Comparison of ENCODE assay signal across 7 mouse cellular contexts in the genomic region with DNA sequence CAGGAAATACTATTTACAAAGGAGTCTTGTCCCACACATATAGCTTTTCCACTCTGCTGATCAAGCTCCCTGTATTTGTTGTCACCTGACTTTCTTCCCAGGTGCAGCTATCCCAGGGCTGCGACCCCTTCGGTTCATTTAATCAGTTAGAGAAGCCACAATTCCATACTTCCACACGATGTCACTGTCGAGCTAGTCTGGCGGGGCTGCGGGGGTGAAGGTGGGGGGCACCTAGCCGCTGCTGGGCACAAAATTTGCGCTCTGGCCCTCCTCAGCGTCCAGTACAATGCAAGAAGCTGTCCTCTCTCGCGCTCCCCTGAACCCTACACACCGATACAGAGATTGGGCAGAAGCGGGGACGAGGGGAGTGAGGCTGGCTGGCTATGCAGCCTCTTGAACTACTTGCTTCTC. TPM values are rescaled to one million over a fixed set of nuclear protein-coding genes. Genes with fewer than 3 reads are reported as not detected.
DNase-seq lines count a peak whose midpoint lies in the region; ATAC-seq lines count a peak whose summit lies in the region.

No protein-coding gene starts in this region.

- H3K4me1 ChIP-seq in embryonic facial prominence, embryonic 11.5 days (ENCODE audit: control insufficient read depth, insufficient read depth, low read length), result no peaks in the 10 kb centered on the region
- peaks cover 6% of the 10 kb centered on the region; the same call in 1 of the 2 replicates for H3K4me1 ChIP-seq in hindbrain, embryonic 10.5 days (replicated peaks)
- no peaks in the 10 kb centered on the region for H3K4me1 ChIP-seq in limb, embryonic 11.5 days (ENCODE audit: control insufficient read depth, insufficient read depth, low read length)
- peaks cover 7% of the 10 kb centered on the region for H3K4me1 ChIP-seq in neural tube, embryonic 13.5 days (replicated peaks)

- H3K4me3 ChIP-seq in embryonic facial prominence, embryonic 11.5 days (ENCODE audit: low read depth, low read length), result 0 out of 2 replicates have a peak overlapping the region, but pooled peaks have one; percentile 7
- H3K4me3 ChIP-seq in hindbrain, embryonic 10.5 days, result peak overlapping the region; percentile 44
- no peak overlapping the region for H3K4me3 ChIP-seq in limb, embryonic 11.5 days (ENCODE audit: low read depth, low read length)
- H3K4me3 ChIP-seq in neural tube, embryonic 13.5 days, result peak overlapping the region; percentile 22

- ATAC-seq in embryonic facial prominence, embryonic 11.5 days (replicated peaks; ENCODE audit: insufficient number of reproducible peaks, low FRiP score, low TSS enrichment, low read depth), result no peak; the same call in 1 of the 2 replicates
- peak; percentile 51; the same call in 1 of the 2 replicates for ATAC-seq in limb, embryonic 11.5 days (ENCODE audit: insufficient number of reproducible peaks, low FRiP score, low TSS enrichment, low read depth)
- ATAC-seq in neural tube, embryonic 13.5 days (ENCODE audit: low read depth), result peak; percentile 44

- peak; percentile 40 for DNase-seq in ovary, postnatal 36 days (ENCODE audit: low spot score)
- DNase-seq in ovary, postnatal 10 days (ENCODE audit: low spot score), result no peak
- peak; percentile 66 for DNase-seq in embryonic facial prominence, embryonic 11.5 days (ENCODE audit: low spot score)
- DNase-seq in hindbrain, embryonic 10.5 days (ENCODE audit: low spot score), result peak; percentile 49
- peak; percentile 55 for DNase-seq in limb, embryonic 11.5 days (ENCODE audit: low spot score)
- no peak for DNase-seq in urinary bladder, postnatal 10 days (ENCODE audit: low spot score)

- H3K36me3 ChIP-seq in embryonic facial prominence, embryonic 11.5 days (replicated peaks; ENCODE audit: control insufficient read depth, insufficient read depth, low read depth, low read length), result no peaks in the 10 kb centered on the region
- H3K36me3 ChIP-seq in hindbrain, embryonic 10.5 days, result no peaks in the 10 kb centered on the region
- H3K36me3 ChIP-seq in limb, embryonic 11.5 days (ENCODE audit: control insufficient read depth, insufficient read depth, low read length), result no peaks in the 10 kb centered on the region
- no peaks in the 10 kb centered on the region for H3K36me3 ChIP-seq in neural tube, embryonic 13.5 days

- 0 out of 2 replicates have a peak overlapping the region, but pooled peaks have one; percentile 29 for H3K9ac ChIP-seq in embryonic facial prominence, embryonic 11.5 days (replicated peaks; ENCODE audit: low read length)
- 0 out of 2 replicates have a peak overlapping the region, but pooled peaks have one; percentile 12 for H3K9ac ChIP-seq in limb, embryonic 11.5 days (ENCODE audit: low read length)
- H3K9ac ChIP-seq in neural tube, embryonic 13.5 days, result peak overlapping the region; percentile 52

- H3K27ac ChIP-seq in embryonic facial prominence, embryonic 11.5 days (replicated peaks; ENCODE audit: low read depth, low read length), result no peak overlapping the region
- H3K27ac ChIP-seq in hindbrain, embryonic 10.5 days, result peak overlapping the region; percentile 5; the same call in 1 of the 2 replicates
- no peak overlapping the region for H3K27ac ChIP-seq in limb, embryonic 11.5 days (replicated peaks; ENCODE audit: low read depth, low read length)
- no peak overlapping the region for H3K27ac ChIP-seq in neural tube, embryonic 13.5 days (replicated peaks)

- 3% methylated on average over 14 of the region's 14 CpGs for WGBS in embryonic facial prominence, embryonic 11.5 days
- WGBS in hindbrain, embryonic 10.5 days, result 3% methylated on average over 14 of the region's 14 CpGs
- WGBS in limb, embryonic 11.5 days, result 3% methylated on average over 14 of the region's 14 CpGs
- WGBS in neural tube, embryonic 13.5 days, result 5% methylated on average over 14 of the region's 14 CpGs

- H3K9me3 ChIP-seq in embryonic facial prominence, embryonic 11.5 days (replicated peaks; ENCODE audit: control insufficient read depth, low read length), result no peaks in the 10 kb centered on the region
- H3K9me3 ChIP-seq in hindbrain, embryonic 10.5 days, result no peaks in the 10 kb centered on the region
- H3K9me3 ChIP-seq in limb, embryonic 11.5 days (ENCODE audit: control insufficient read depth, low read length), result no peaks in the 10 kb centered on the region
- no peaks in the 10 kb centered on the region for H3K9me3 ChIP-seq in neural tube, embryonic 13.5 days

- H3K27me3 ChIP-seq in embryonic facial prominence, embryonic 11.5 days (ENCODE audit: control insufficient read depth, insufficient read depth, low read length), result no peaks in the 10 kb centered on the region
- no peaks in the 10 kb centered on the region for H3K27me3 ChIP-seq in hindbrain, embryonic 10.5 days (ENCODE audit: insufficient read depth, poor library complexity, severe bottlenecking)
- no peaks in the 10 kb centered on the region for H3K27me3 ChIP-seq in limb, embryonic 11.5 days (ENCODE audit: control insufficient read depth, insufficient read depth, low read length)
- no peaks in the 10 kb centered on the region for H3K27me3 ChIP-seq in neural tube, embryonic 13.5 days

- H3K4me2 ChIP-seq in embryonic facial prominence, embryonic 11.5 days (ENCODE audit: low read depth, low read length), result peak overlapping the region; percentile 39
- H3K4me2 ChIP-seq in limb, embryonic 11.5 days (ENCODE audit: low read depth, severe bottlenecking), result peak overlapping the region; percentile 34
- peak overlapping the region; percentile 54 for H3K4me2 ChIP-seq in neural tube, embryonic 13.5 days

RNA-seq across cellular contexts. Expression of a gene that starts 21.6 kb away (rescaled TPM):
- 0.06 TPM in 1 of 2 replicates, not detected in the other for polyA plus RNA-seq in embryonic facial prominence, embryonic 11.5 days (2014; fragmentation: Nextera tagmentation; extraction: Ambion mirVana)
- polyA plus RNA-seq in hindbrain, embryonic 10.5 days (2016; fragmentation: Nextera tagmentation; extraction: Ambion mirVana), result 0.09 and 0.21 TPM in 2 replicates
- not detected in 2 replicates for polyA plus RNA-seq in limb, embryonic 11.5 days (2014; fragmentation: Nextera tagmentation; extraction: Ambion mirVana)
- polyA plus RNA-seq in neural tube, embryonic 13.5 days (2015; fragmentation: Nextera tagmentation; extraction: Ambion mirVana), result 3.4 and 3.8 TPM in 2 replicates

RNA-seq across cellular contexts. Expression of a gene that starts 48.4 kb away (rescaled TPM):
- polyA plus RNA-seq in embryonic facial prominence, embryonic 11.5 days (2014; fragmentation: Nextera tagmentation; extraction: Ambion mirVana), result 0.10 and 0.29 TPM in 2 replicates
- polyA plus RNA-seq in hindbrain, embryonic 10.5 days (2016; fragmentation: Nextera tagmentation; extraction: Ambion mirVana), result 0.14 and 0.16 TPM in 2 replicates
- not detected in 2 replicates for polyA plus RNA-seq in limb, embryonic 11.5 days (2014; fragmentation: Nextera tagmentation; extraction: Ambion mirVana)
- 2.0 and 2.1 TPM in 2 replicates for polyA plus RNA-seq in neural tube, embryonic 13.5 days (2015; fragmentation: Nextera tagmentation; extraction: Ambion mirVana)

Comparison
In these comparisons a context has a peak if more than half of its experiments do, and no peak if none do; other contexts are left out.
1. DNase-seq: peak in ovary, postnatal 36 days (single experiment), embryonic facial prominence, embryonic 11.5 days (single experiment), hindbrain, embryonic 10.5 days (single experiment) and limb, embryonic 11.5 days (single experiment); none in ovary, postnatal 10 days (single experiment) and urinary bladder, postnatal 10 days (single experiment).
2. Peak in every context shown above with its lines, with median percentiles within 50 percentile points of each other: H3K4me2 ChIP-seq and H3K9ac ChIP-seq.